Mouse (Mus musculus): ENCODE results near the gene Mynn. TPM values are rescaled to one million over a fixed set of nuclear protein-coding genes. Genes with fewer than 3 reads are reported as not detected.
"Not testable (repeated sequence)": the region's sequence is repeated elsewhere in the genome, so short reads cannot be mapped to it uniquely, and the experiment has no call there.

The Mynn gene
- polyA plus RNA-seq (2016; fragmentation: Nextera tagmentation; extraction: Ambion mirVana): 34.6 and 38.8 TPM in 2 replicates

GRCm38 (mm10) chr3:30602065-30602739 is at the start of gene Mynn:
Gene Mynn, plus strand, starts transcription at chr3:30602065.
- WGBS: under 1% methylated on average over 40 of the region's 40 CpGs
- peak; percentile 95 for ATAC-seq (ENCODE audit: low FRiP score, low read depth)
- H3K36me3 ChIP-seq: peaks cover 13% of the 10 kb centered on the region

GRCm38 (mm10) chr3:30553741-30554140 is 48.1 kb upstream of the Mynn start:
- Histone ChIP-seq H3K9me3 (no peaks in the 10 kb centered on the region), H3K4me2 (replicated peaks) (no peak overlapping the region), H3K27ac (no peak overlapping the region), H3K4me3 (no peak overlapping the region), H3K9ac (no peak overlapping the region), H3K27me3 (replicated peaks) (no peaks in the 10 kb centered on the region), H3K36me3 (no peaks in the 10 kb centered on the region), H3K4me1 (no peaks in the 10 kb centered on the region)
- no peak for ATAC-seq (ENCODE audit: low FRiP score, low read depth)
- 79% methylated on average over 6 of the region's 6 CpGs for WGBS

More at GRCm38 (mm10) chr3:30602065-30602739, at the start of gene Mynn:
- peak within 1 kb of the TSS; percentile 83 for H3K9ac ChIP-seq
- peak within 1 kb of the TSS; percentile 91 for H3K27ac ChIP-seq
- H3K9me3 ChIP-seq: no peaks in the 10 kb centered on the region
- H3K27me3 ChIP-seq (replicated peaks): peaks cover 4% of the 10 kb centered on the region; the same call in 1 of the 2 replicates
- peak within 1 kb of the TSS; percentile 89 for H3K4me3 ChIP-seq
- H3K4me1 ChIP-seq: peaks cover 16% of the 10 kb centered on the region
- peak within 1 kb of the TSS; percentile 78 for H3K4me2 ChIP-seq (replicated peaks)

DNA sequence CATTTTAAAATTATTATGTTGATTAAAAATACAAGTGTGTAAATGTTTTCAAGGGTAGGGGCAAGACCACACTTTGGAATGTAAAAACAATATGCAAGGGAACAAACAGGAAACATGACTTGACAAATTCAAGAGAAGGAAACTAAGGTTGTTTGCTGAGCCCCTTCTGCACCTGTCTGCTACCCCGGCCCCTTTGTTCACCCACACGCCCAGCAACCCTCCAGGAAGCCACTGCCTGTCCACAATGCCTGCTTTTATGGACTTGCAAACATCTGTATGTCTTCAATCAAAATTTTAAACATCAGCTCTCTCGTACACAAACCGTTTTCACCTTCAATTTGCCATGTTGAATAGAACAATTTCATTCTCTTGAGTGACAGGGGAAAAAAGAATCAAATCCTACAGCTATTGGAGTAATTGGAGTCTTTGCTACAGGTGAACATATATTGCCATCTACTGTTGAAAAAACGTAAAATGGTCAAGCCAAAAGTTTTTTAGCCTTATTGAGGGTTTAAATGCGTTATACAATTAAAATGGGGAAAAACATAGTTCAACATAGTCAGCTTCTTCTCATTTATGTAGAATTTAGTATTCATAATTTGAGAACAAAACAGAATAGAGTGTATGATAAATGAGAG is 41.1 kb upstream of the Mynn start:
- no peak overlapping the region for H3K9ac ChIP-seq
- no peak for ATAC-seq (ENCODE audit: low FRiP score, low read depth)
- H3K27me3 ChIP-seq (replicated peaks): no peaks in the 10 kb centered on the region
- no peak overlapping the region for H3K27ac ChIP-seq
- no peaks in the 10 kb centered on the region for H3K36me3 ChIP-seq
- no peak overlapping the region for H3K4me2 ChIP-seq (replicated peaks)
- no peaks in the 10 kb centered on the region for H3K4me1 ChIP-seq
- no peak overlapping the region for H3K4me3 ChIP-seq
- 59% methylated on average over 6 of the region's 6 CpGs for WGBS
- H3K9me3 ChIP-seq: no peaks in the 10 kb centered on the region

DNA sequence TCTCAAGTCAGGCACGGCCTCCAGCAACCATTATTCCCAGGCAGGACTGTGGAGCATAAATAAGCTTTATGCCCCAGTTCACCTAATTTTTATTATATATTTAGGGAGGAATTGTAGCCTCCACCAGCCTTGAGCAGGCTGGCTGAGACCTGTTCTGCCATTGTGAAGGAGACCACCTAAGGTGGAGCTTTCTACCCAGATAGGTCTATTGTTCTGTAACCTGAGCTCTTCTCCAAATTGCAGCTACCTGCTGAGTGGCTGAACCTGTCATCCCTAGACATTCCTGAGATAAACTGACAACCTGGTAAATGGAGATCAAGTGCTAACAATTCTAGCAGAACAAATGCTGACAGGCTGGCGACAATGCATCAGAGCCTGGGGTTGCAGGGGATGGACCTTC is 35.5 kb upstream of the Mynn start:
- H3K9ac ChIP-seq; H3K4me1 ChIP-seq; H3K27me3 ChIP-seq (replicated peaks); H3K4me2 ChIP-seq (replicated peaks); H3K36me3 ChIP-seq; H3K9me3 ChIP-seq; ATAC-seq (ENCODE audit: low FRiP score, low read depth); H3K27ac ChIP-seq; H3K4me3 ChIP-seq: not testable (repeated sequence)
- WGBS: 50% methylated on average over 1 of the region's 2 CpGs

DNA sequence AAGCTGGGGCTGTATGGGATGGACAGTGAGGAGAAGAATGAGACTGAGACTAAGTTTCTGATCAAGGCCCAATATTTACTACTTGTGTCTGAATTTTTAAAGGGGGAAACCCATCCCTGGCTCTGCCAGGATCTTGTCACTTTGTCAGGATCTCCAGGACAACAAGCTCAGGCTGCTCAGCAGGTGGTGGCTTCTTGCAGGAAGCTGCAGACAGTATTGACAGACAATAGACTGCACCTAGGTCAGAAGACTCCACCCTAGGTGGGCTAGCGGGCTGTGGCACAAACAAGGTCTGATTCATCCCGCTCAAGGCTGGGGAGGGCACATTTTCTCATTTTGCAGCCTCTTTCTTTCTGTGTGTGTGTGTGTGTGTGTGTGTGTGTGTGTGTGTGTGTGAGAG is 28.3 kb upstream of the Mynn start:
- H3K27ac ChIP-seq: no peak overlapping the region
- WGBS: 11% methylated on average over 2 of the region's 2 CpGs
- ATAC-seq (ENCODE audit: low FRiP score, low read depth): no peak
- no peaks in the 10 kb centered on the region for H3K36me3 ChIP-seq
- no peak overlapping the region for H3K9ac ChIP-seq
- no peaks in the 10 kb centered on the region for H3K9me3 ChIP-seq
- H3K27me3 ChIP-seq (replicated peaks): no peaks in the 10 kb centered on the region
- H3K4me2 ChIP-seq (replicated peaks): no peak overlapping the region
- H3K4me3 ChIP-seq: no peak overlapping the region
- H3K4me1 ChIP-seq: no peaks in the 10 kb centered on the region

DNA sequence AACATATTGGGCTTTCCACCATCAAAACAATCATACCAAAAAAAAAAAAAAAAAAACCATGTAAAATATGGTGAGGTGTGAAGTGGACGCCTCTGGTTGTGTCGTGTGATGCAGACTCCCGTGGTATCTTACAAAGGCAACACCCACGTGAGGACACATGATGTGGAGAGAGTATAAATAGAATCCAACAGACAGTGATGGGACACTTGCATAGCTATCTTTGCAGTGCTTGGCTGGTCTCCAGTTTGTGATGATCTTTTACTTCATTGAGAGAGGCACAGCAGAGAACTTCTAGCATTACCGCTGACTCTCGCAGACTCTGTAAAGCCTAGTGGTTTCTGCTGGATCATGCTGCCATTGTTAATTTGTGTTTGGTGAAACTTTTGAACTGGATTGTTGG is 13.0 kb upstream of the Mynn start:
- H3K36me3 ChIP-seq: no peaks in the 10 kb centered on the region
- no peak overlapping the region for H3K4me2 ChIP-seq (replicated peaks)
- no peaks in the 10 kb centered on the region for H3K4me1 ChIP-seq
- H3K27me3 ChIP-seq (replicated peaks): no peaks in the 10 kb centered on the region
- no peaks in the 10 kb centered on the region for H3K9me3 ChIP-seq
- no peak overlapping the region for H3K27ac ChIP-seq
- H3K9ac ChIP-seq: no peak overlapping the region
- ATAC-seq (ENCODE audit: low FRiP score, low read depth): no peak
- 88% methylated on average over 6 of the region's 6 CpGs for WGBS
- H3K4me3 ChIP-seq: no peak overlapping the region

DNA sequence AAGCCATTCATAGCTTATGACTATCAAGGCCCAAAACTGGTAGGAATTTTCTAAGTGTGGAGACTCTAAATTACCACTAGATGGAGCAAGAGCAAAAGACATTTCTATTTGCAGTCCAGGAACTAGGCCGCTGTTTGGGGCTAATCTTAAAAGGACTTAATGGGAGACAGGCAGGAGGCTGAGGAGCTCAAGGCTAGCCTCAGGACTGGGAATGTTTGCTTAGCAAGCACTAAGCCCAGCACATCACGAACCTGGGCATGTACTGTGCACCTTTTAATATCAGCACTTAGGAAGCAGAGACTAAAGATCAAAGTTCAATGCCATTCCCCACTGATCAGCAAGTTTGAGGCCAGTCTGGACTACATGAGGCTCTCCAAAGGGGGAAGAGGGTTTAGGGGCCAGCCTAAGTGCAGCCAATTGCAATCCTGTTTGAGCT is 9.4 kb upstream of the Mynn start:
- ATAC-seq (ENCODE audit: low FRiP score, low read depth): peak; percentile 30; the same call in 1 of the 2 replicates
- no peak overlapping the region for H3K4me2 ChIP-seq (replicated peaks)
- WGBS: 1% methylated on average over 2 of the region's 2 CpGs

DNA sequence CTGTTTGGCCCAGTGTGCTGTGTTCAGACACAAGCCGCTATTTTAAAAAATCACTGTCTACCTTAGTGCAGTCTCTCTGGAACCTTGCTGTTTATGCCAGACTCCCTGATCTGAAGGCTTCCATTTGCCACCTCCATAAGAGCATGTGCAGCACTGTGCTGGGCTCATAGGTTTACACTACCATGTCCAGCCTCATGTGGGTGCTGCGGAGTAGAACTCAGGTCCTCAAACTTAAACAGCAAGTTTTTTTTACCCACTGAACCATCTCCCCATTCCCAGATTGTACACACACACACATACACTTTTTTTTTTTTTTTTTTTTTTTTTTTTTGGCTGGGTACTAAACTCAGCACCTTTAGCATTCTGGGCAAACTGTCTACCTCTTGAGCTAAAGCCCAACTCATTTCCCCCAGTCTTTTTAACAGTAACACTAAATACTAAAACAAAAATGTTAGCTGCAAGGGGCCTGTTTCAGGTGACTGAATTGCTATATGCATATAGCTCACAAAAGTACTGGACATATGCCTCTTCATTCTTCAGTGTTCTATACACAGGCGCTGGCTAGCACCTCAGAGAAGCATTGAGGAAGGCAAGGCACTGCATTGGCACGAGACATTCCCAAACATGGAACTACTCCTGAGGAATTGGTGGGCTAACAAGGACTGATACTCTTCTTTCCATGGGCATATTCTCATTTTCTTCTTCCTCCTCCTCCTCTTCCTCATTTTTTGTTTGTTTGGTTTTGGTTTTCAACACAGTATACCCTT is 8.0 kb upstream of the Mynn start:
- H3K4me3 ChIP-seq: no peak overlapping the region
- WGBS: 80% methylated on average over 4 of the region's 4 CpGs
- H3K27ac ChIP-seq: no peak overlapping the region
- H3K27me3 ChIP-seq (replicated peaks): peaks cover 4% of the 10 kb centered on the region; the same call in 1 of the 2 replicates
- H3K4me1 ChIP-seq: no peaks in the 10 kb centered on the region
- ATAC-seq (ENCODE audit: low FRiP score, low read depth): no peak
- H3K9ac ChIP-seq: no peak overlapping the region
- no peak overlapping the region for H3K4me2 ChIP-seq (replicated peaks)
- no peaks in the 10 kb centered on the region for H3K9me3 ChIP-seq
- no peaks in the 10 kb centered on the region for H3K36me3 ChIP-seq

More for the DNA sequence above, 9.4 kb upstream of the Mynn start:
- Histone ChIP-seq H3K9ac (no peak overlapping the region), H3K9me3 (no peaks in the 10 kb centered on the region), H3K4me3 (no peak overlapping the region), H3K36me3 (no peaks in the 10 kb centered on the region), H3K4me1 (no peaks in the 10 kb centered on the region), H3K27ac (no peak overlapping the region), H3K27me3 (replicated peaks) (no peaks in the 10 kb centered on the region)

- 1% methylated on average over 62 of the region's 62 CpGs for WGBS
- peak overlapping the region; percentile 53; the same call in 1 of the 2 replicates for H3K27ac ChIP-seq
- H3K9ac ChIP-seq: peak overlapping the region; percentile 85
- ATAC-seq (ENCODE audit: low FRiP score, low read depth): peak; percentile 80
- peaks cover 8% of the 10 kb centered on the region for H3K4me1 ChIP-seq
- peak overlapping the region; percentile 78 for H3K4me2 ChIP-seq (replicated peaks)
- H3K4me3 ChIP-seq: peak overlapping the region; percentile 80
- H3K27me3 ChIP-seq (replicated peaks): peaks cover 4% of the 10 kb centered on the region; the same call in 1 of the 2 replicates
- no peaks in the 10 kb centered on the region for H3K36me3 ChIP-seq
- no peaks in the 10 kb centered on the region for H3K9me3 ChIP-seq
Observed at GRCm38 (mm10) chr3:30595111-30595832, 6.6 kb upstream of the Mynn start.

- H3K4me1 ChIP-seq: peaks cover 8% of the 10 kb centered on the region
- H3K9me3 ChIP-seq: no peaks in the 10 kb centered on the region
- H3K4me3 ChIP-seq: no peak overlapping the region
- no peak overlapping the region for H3K27ac ChIP-seq
- no peaks in the 10 kb centered on the region for H3K36me3 ChIP-seq
- no peak overlapping the region for H3K4me2 ChIP-seq (replicated peaks)
- WGBS: 85% methylated on average over 7 of the region's 7 CpGs
- H3K9ac ChIP-seq: no peak overlapping the region
- H3K27me3 ChIP-seq (replicated peaks): peaks cover 4% of the 10 kb centered on the region; the same call in 1 of the 2 replicates
- ATAC-seq (ENCODE audit: low FRiP score, low read depth): no peak
Observed at GRCm38 (mm10) chr3:30597271-30597670, 4.6 kb upstream of the Mynn start.

DNA sequence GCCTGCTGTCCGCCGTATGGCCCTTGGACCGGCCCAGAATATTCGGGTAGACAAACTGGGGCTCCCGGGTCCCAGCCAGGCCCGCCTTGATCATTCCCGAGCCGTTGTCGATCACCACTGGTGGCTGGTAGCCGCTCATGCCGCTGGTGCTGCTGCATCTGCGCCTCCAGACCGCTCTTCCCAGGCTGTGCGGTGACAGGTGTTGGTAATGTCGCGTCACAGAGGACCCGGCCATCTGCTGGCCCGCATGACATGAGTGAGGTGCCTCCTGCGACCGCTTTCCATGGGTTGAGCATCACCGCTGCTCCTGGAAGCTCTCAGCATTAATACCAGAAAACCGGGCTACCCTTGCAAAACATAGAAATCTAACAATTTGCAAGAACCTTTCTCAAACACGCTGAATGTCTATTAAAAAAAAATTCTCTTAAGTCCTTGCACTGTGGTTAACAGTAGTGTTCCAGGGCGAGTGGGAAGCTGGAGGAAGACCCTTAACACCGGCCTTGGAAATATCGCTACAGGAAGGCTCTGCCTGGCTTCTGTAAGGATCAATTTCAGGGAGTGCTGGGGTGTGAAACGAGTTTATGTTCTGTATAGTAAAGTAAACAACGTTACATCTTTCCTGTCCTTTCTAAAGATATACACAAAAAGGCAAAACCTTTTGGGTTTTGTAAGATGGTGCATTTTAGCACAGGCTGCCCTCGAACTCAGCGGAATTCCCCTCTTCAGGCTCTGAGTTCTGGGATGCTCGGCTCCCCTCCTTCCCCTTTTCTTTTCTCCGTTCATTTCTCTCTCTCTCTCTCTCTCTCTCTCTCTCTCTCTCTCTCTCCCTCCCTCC is 1.9 kb upstream of the Mynn start, which contains the start of gene Actrt3:
Actrt3 (minus strand) TSS at position 229 of the 835 bp plus-strand sequence.
- H3K27ac ChIP-seq: no peak within 1 kb of the TSS
- no peak for ATAC-seq (ENCODE audit: low FRiP score, low read depth)

More for the DNA sequence above, 1.9 kb upstream of the Mynn start, which contains the start of gene Actrt3:
- peak within 1 kb of the TSS; percentile 36 for H3K9ac ChIP-seq
- H3K36me3 ChIP-seq: peaks cover 7% of the 10 kb centered on the region
- H3K4me2 ChIP-seq (replicated peaks): peak within 1 kb of the TSS; percentile 78
- 2% methylated on average over 32 of the region's 32 CpGs for WGBS
- no peaks in the 10 kb centered on the region for H3K9me3 ChIP-seq
- H3K4me3 ChIP-seq: peak within 1 kb of the TSS; percentile 46
- H3K4me1 ChIP-seq: peaks cover 16% of the 10 kb centered on the region
- H3K27me3 ChIP-seq (replicated peaks): peaks cover 4% of the 10 kb centered on the region; the same call in 1 of the 2 replicates

All from neural tube, embryonic 12.5 days (tissue).